Mouse (Mus musculus): ENCODE data around the gene Rnf121. TPM values are rescaled to one million over a fixed set of nuclear protein-coding genes. Genes with fewer than 3 reads are reported as not detected.

The Rnf121 gene
- polyA plus RNA-seq, 1 experiment from 2014 or later = 30.7 TPM

GRCm38 (mm10) chr7:101998194-101998927 is 66.9 kb downstream of the Rnf121 start:
- no peaks in the 10 kb centered on the region for H3K27me3 ChIP-seq
- no peak overlapping the region for H3K4me2 ChIP-seq
- H3K4me1 ChIP-seq (replicated peaks) = no peaks in the 10 kb centered on the region
- peak overlapping the region; percentile 66; the same call in 1 of the 2 replicates for H3K27ac ChIP-seq
- no peak for ATAC-seq (ENCODE audit: insufficient number of reproducible peaks, insufficient read depth, low FRiP score, low TSS enrichment, low read depth)
- 65% methylated on average over 14 of the region's 14 CpGs for WGBS
- no peak overlapping the region for H3K9ac ChIP-seq (replicated peaks)
- no peaks in the 10 kb centered on the region for H3K9me3 ChIP-seq
- H3K36me3 ChIP-seq = peaks cover 100% of the 10 kb centered on the region
- H3K4me3 ChIP-seq (replicated peaks) = no peak overlapping the region

GRCm38 (mm10) chr7:101994241-101994640 is 71.0 kb downstream of the Rnf121 start:
- Histone ChIP-seq H3K27me3 (no peaks in the 10 kb centered on the region), H3K9ac (replicated peaks) (no peak overlapping the region), H3K9me3 (no peaks in the 10 kb centered on the region), H3K36me3 (peaks cover 98% of the 10 kb centered on the region), H3K27ac (no peak overlapping the region), H3K4me3 (replicated peaks) (no peak overlapping the region), H3K4me2 (no peak overlapping the region), H3K4me1 (replicated peaks) (no peaks in the 10 kb centered on the region)
- no peak for ATAC-seq (ENCODE audit: insufficient number of reproducible peaks, insufficient read depth, low FRiP score, low TSS enrichment, low read depth)
- 86% methylated on average over 3 of the region's 3 CpGs for WGBS

GRCm38 (mm10) chr7:101985081-101985480 is 80.2 kb downstream of the Rnf121 start:
- no peaks in the 10 kb centered on the region for H3K4me1 ChIP-seq (replicated peaks)
- H3K4me2 ChIP-seq = no peak overlapping the region
- ATAC-seq (ENCODE audit: insufficient number of reproducible peaks, insufficient read depth, low FRiP score, low TSS enrichment, low read depth) = no peak
- H3K36me3 ChIP-seq = peaks cover 81% of the 10 kb centered on the region
- H3K27ac ChIP-seq = no peak overlapping the region
- no peaks in the 10 kb centered on the region for H3K9me3 ChIP-seq
- no peaks in the 10 kb centered on the region for H3K27me3 ChIP-seq
- no peak overlapping the region for H3K9ac ChIP-seq (replicated peaks)
- H3K4me3 ChIP-seq (replicated peaks) = no peak overlapping the region
- WGBS = 93% methylated on average over 3 of the region's 3 CpGs

GRCm38 (mm10) chr7:101982735-101983134 is 82.5 kb downstream of the Rnf121 start:
- Histone ChIP-seq H3K36me3 (peaks cover 65% of the 10 kb centered on the region), H3K4me3 (replicated peaks) (no peak overlapping the region), H3K4me1 (replicated peaks) (no peaks in the 10 kb centered on the region), H3K9me3 (no peaks in the 10 kb centered on the region), H3K27ac (no peak overlapping the region), H3K9ac (replicated peaks) (no peak overlapping the region), H3K4me2 (no peak overlapping the region), H3K27me3 (no peaks in the 10 kb centered on the region)
- ATAC-seq (ENCODE audit: insufficient number of reproducible peaks, insufficient read depth, low FRiP score, low TSS enrichment, low read depth) = no peak
- WGBS = 75% methylated on average over 1 of the region's 1 CpGs

- H3K36me3 ChIP-seq = peaks cover 24% of the 10 kb centered on the region
- H3K9me3 ChIP-seq = no peaks in the 10 kb centered on the region
- no peaks in the 10 kb centered on the region for H3K27me3 ChIP-seq
- H3K4me1 ChIP-seq (replicated peaks) = peaks cover 40% of the 10 kb centered on the region
- WGBS = 10% methylated on average over 2 of the region's 2 CpGs
- no peak for ATAC-seq (ENCODE audit: insufficient number of reproducible peaks, insufficient read depth, low FRiP score, low TSS enrichment, low read depth)
- no peak overlapping the region for H3K9ac ChIP-seq (replicated peaks)
- H3K4me2 ChIP-seq = 0 out of 2 replicates have a peak overlapping the region, but pooled peaks have one; percentile 6
- peak overlapping the region; percentile 90 for H3K27ac ChIP-seq
- H3K4me3 ChIP-seq (replicated peaks) = no peak overlapping the region
Observed at GRCm38 (mm10) chr7:101974505-101974904, 90.8 kb downstream of the Rnf121 start.

GRCm38 (mm10) chr7:101973730-101974129 is 91.5 kb downstream of the Rnf121 start:
- no peaks in the 10 kb centered on the region for H3K27me3 ChIP-seq
- ATAC-seq (ENCODE audit: insufficient number of reproducible peaks, insufficient read depth, low FRiP score, low TSS enrichment, low read depth) = no peak
- H3K9me3 ChIP-seq = no peaks in the 10 kb centered on the region
- H3K4me2 ChIP-seq = peak overlapping the region; percentile 73
- no peak overlapping the region for H3K9ac ChIP-seq (replicated peaks)
- H3K36me3 ChIP-seq = peaks cover 20% of the 10 kb centered on the region
- peak overlapping the region; percentile 90 for H3K27ac ChIP-seq
- 11% methylated on average over 3 of the region's 3 CpGs for WGBS
- peaks cover 45% of the 10 kb centered on the region for H3K4me1 ChIP-seq (replicated peaks)
- H3K4me3 ChIP-seq (replicated peaks) = peak overlapping the region; percentile 6; the same call in 1 of the 2 replicates

GRCm38 (mm10) chr7:101971721-101972120 is 93.5 kb downstream of the Rnf121 start:
- Histone ChIP-seq H3K4me1 (replicated peaks) (peaks cover 48% of the 10 kb centered on the region), H3K27ac (peak overlapping the region; percentile 100), H3K4me2 (peak overlapping the region; percentile 73), H3K9ac (replicated peaks) (peak overlapping the region; percentile 93; the same call in 1 of the 2 replicates), H3K27me3 (no peaks in the 10 kb centered on the region), H3K4me3 (replicated peaks) (peak overlapping the region; percentile 72), H3K9me3 (no peaks in the 10 kb centered on the region), H3K36me3 (peaks cover 11% of the 10 kb centered on the region)
- 54% methylated on average over 2 of the region's 2 CpGs for WGBS
- no peak for ATAC-seq (ENCODE audit: insufficient number of reproducible peaks, insufficient read depth, low FRiP score, low TSS enrichment, low read depth)

GRCm38 (mm10) chr7:101970821-101971461 is 94.3 kb downstream of the Rnf121 start:
- peak overlapping the region; percentile 73 for H3K4me2 ChIP-seq
- peak; percentile 34; the same call in 1 of the 2 replicates for ATAC-seq (ENCODE audit: insufficient number of reproducible peaks, insufficient read depth, low FRiP score, low TSS enrichment, low read depth)
- H3K27ac ChIP-seq = peak overlapping the region; percentile 100
- H3K9me3 ChIP-seq = no peaks in the 10 kb centered on the region
- peaks cover 48% of the 10 kb centered on the region for H3K4me1 ChIP-seq (replicated peaks)
- H3K36me3 ChIP-seq = peaks cover 4% of the 10 kb centered on the region; the same call in 1 of the 2 replicates
- peak overlapping the region; percentile 72 for H3K4me3 ChIP-seq (replicated peaks)
- peak overlapping the region; percentile 93 for H3K9ac ChIP-seq (replicated peaks)
- H3K27me3 ChIP-seq = no peaks in the 10 kb centered on the region
- 5% methylated on average over 19 of the region's 19 CpGs for WGBS

GRCm38 (mm10) chr7:101970429-101970775 is 94.9 kb downstream of the Rnf121 start:
- Histone ChIP-seq H3K4me1 (replicated peaks) (peaks cover 45% of the 10 kb centered on the region), H3K9me3 (no peaks in the 10 kb centered on the region), H3K4me3 (replicated peaks) (peak overlapping the region; percentile 72), H3K36me3 (peaks cover 4% of the 10 kb centered on the region; the same call in 1 of the 2 replicates), H3K27ac (peak overlapping the region; percentile 100), H3K27me3 (no peaks in the 10 kb centered on the region), H3K4me2 (peak overlapping the region; percentile 73), H3K9ac (replicated peaks) (peak overlapping the region; percentile 93)
- under 1% methylated on average over 12 of the region's 17 CpGs for WGBS
- peak; percentile 81 for ATAC-seq (ENCODE audit: insufficient number of reproducible peaks, insufficient read depth, low FRiP score, low TSS enrichment, low read depth)

GRCm38 (mm10) chr7:101969694-101970428 is 95.4 kb downstream of the Rnf121 start:
- Histone ChIP-seq H3K27me3 (no peaks in the 10 kb centered on the region), H3K27ac (peak overlapping the region; percentile 100), H3K4me1 (replicated peaks) (peaks cover 40% of the 10 kb centered on the region), H3K4me3 (replicated peaks) (peak overlapping the region; percentile 72), H3K4me2 (peak overlapping the region; percentile 73), H3K9ac (replicated peaks) (peak overlapping the region; percentile 93), H3K36me3 (peaks cover 4% of the 10 kb centered on the region; the same call in 1 of the 2 replicates), H3K9me3 (no peaks in the 10 kb centered on the region)
- peak; percentile 89 for ATAC-seq (ENCODE audit: insufficient number of reproducible peaks, insufficient read depth, low FRiP score, low TSS enrichment, low read depth)
- under 1% methylated on average over 53 of the region's 53 CpGs for WGBS

Measured in limb, embryonic 12.5 days (tissue).